Mouse (Mus musculus) heart, postnatal 4 days (tissue): Measurements from ENCODE around the gene Oxnad1. TPM values are rescaled to one million over a fixed set of nuclear protein-coding genes. Genes with fewer than 3 reads are reported as not detected.

Experiments used
- DNase-seq: peaks from one replicate; pipeline ENCODE4 v3.0.0; 2021
- total RNA-seq, 2 experiments: library from RNA; stranded (reverse); gene quantifications; 2 replicates each; pipeline ENCODE4 v1.2.3; 2021

The Oxnad1 gene
- total RNA-seq, 2 experiments from 2014 or later = 39.7 to 44.3 TPM

GRCm38 (mm10) chr14:32145401-32145800 lies 60.2 kb downstream of the Oxnad1 start:
- no peak for DNase-seq

- no peak for DNase-seq
Observed at GRCm38 (mm10) chr14:32145809-32146511, 60.8 kb downstream of the Oxnad1 start.

GRCm38 (mm10) chr14:32146578-32146977 lies 61.4 kb downstream of the Oxnad1 start:
- no peak for DNase-seq

DNA sequence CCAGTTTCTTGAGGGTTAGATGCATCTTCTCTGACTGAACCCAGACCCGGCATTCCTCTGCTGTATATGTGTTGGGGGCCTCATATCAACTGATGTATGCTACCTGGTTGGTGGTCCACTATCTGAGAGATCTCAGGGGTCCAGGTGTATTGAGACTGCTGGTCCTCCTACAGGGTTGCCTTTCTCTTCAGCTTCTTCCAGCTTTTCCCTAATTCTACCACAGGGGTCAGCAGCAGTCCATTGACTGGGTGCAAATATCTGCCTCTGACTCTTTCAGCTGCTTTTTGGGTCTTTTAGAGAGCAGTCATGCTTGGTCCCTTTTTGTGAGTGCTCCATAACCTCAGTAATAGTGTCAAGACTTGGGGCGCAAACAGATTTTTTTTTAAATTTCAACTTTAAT lies 65.7 kb downstream of the Oxnad1 start:
- DNase-seq = no peak

GRCm38 (mm10) chr14:32152243-32152965 lies 67.2 kb downstream of the Oxnad1 start:
- no peak for DNase-seq

Other genes with a start within 250 kb of the Oxnad1 start
- gene Galnt15, start 56.4 kb upstream of the Oxnad1 start, total RNA-seq = 1 to 10 TPM; 3.0 TPM
- 10 to 100 TPM; 81.4 to 84.0 TPM for gene Dph3, start 355 bp downstream of the Oxnad1 start, total RNA-seq
- gene Msmb, start 56.6 kb downstream of the Oxnad1 start, total RNA-seq = not detected
- 100 to 1,000 TPM in 1 of 2 experiments, 10 to 100 TPM in 1; 99.0 to 115 TPM for gene Ncoa4, start 74.5 kb downstream of the Oxnad1 start, total RNA-seq
- 100 to 1,000 TPM; 165 to 176 TPM for gene Timm23, start 116.5 kb downstream of the Oxnad1 start, total RNA-seq
- 10 to 100 TPM; 30.3 to 39.6 TPM for gene Parg, start 116.6 kb downstream of the Oxnad1 start, total RNA-seq
- 10 to 100 TPM in 1 of 2 experiments, 1 to 10 TPM in 1; 9.7 to 11.3 TPM for gene Ogdhl, start 236.6 kb downstream of the Oxnad1 start, total RNA-seq